Mouse (Mus musculus): ENCODE measurements around the gene Gabarap.

The Gabarap gene

DNA sequence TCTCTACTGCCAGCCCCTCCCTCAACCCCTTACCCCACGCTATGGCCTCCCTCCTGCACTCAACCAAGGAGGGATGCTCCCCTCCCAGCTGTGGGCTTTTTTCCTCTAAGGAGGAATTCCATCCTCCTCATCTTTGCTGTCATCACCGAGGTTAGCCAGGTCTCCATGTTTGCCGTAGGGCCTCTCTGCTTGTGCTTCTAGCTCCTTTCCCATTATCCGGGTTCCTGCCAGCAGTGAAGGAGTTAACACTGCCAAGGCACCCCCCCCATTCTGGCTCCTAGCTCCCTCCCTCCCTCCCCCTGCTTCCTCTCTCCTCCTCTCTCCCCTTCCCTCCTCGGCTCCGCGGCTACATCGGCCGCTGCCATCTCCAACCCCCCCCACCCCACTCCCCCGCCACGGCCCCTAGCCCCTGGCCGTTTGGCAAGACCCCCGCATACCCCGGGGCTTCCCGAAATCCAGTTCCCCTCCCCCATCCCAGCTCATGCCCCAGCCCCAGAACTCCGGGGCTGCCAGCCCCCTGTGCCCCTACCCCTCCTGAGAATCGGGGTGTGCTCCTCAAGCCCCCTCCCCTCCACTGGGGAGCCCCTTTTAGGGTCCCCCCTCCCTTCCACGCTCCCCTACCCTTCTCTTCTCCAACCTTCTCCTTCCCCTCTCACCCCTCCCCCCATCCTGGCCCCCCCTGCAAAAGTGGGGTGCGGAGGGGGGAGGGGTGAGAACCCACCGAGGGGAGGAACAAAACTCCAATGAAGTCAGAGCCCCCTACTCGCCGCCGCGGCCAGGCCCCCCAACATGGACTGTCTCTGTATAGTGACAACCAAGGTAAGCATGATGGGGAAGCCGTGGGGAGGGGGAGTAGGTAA, 27.4 kb downstream of the Gabarap start:
- POLR2A ChIA-PET: interaction anchor here in 3 of 4 experiments (0.5 to 14.9 kb wide), 12 partner anchors 7 to 951 kb away, joined by 3 to 151 read pairs (median 4); partner anchors contain the start of genes Dvl2 (in 2 of the 3), Eif5a (in 1 of the 3), Nup88 (in 1 of the 3) and Phf23 (in 1 of the 3)
- CTCF ChIA-PET: interaction anchor here in 2 of 4 experiments (0.5 to 1.0 kb wide), 2 partner anchors 17 to 93 kb away, joined by 3 to 4 read pairs; no protein-coding TSS in a partner anchor

- ChIA-PET CTCF (interaction anchor here in 1 of 4 experiments (0.7 kb wide), 1 partner anchor 696 kb away, joined by 4 read pairs; the partner anchor contains the start of gene Trappc1), POLR2A (interaction anchor here in 2 of 4 experiments (0.6 to 14.9 kb wide), 8 partner anchors 8 to 272 kb away, joined by 3 to 151 read pairs (median 13); partner anchors contain the start of genes Ctdnep1 (in 2 of the 2), Dvl2 (in 2 of the 2) and Phf23 (in 1 of the 2))
Measured at GRCm38 (mm10) chr11:70019495-70020021, 28.6 kb downstream of the Gabarap start.

- CTCF ChIA-PET: interaction anchor here in 2 of 4 experiments (0.7 to 1.5 kb wide), 6 partner anchors 12 to 696 kb away, joined by 3 to 13 read pairs (median 5); partner anchors contain the start of genes Dvl2 (in 1 of the 2), Slc16a11 (in 1 of the 2) and Trappc1 (in 1 of the 2)
- POLR2A ChIA-PET: interaction anchor here in 2 of 4 experiments (0.6 to 14.9 kb wide), 14 partner anchors 9 to 271 kb away, joined by 3 to 151 read pairs (median 7); partner anchors contain the start of genes Ctdnep1 (in 2 of the 2), Dvl2 (in 2 of the 2), Eif5a (in 1 of the 2) and Elp5 (in 1 of the 2)
Measured at GRCm38 (mm10) chr11:70020022-70020631, 29.2 kb downstream of the Gabarap start.

- CTCF ChIA-PET: interaction anchor here (0.6 to 1.5 kb wide), 22 partner anchors 10 to 411 kb away, joined by 3 to 22 read pairs (median 4); partner anchors contain the start of genes Slc16a11 (in 2 of the 4), Cldn7 (in 1 of the 4), Dvl2 (in 1 of the 4) and Tmem102 (in 1 of the 4)
- POLR2A ChIA-PET: interaction anchor here (0.5 to 14.9 kb wide), 50 partner anchors 8 to 911 kb away, joined by 3 to 151 read pairs (median 4); partner anchors contain the start of genes Ctdnep1 (in 3 of the 4), Dvl2 (in 3 of the 4), Eif5a (in 3 of the 4) and Slc2a4 (in 2 of the 4)
Measured at GRCm38 (mm10) chr11:70020731-70021263, 29.9 kb downstream of the Gabarap start.

- ChIA-PET CTCF (interaction anchor here (0.6 to 1.5 kb wide), 27 partner anchors 11 to 410 kb away, joined by 3 to 22 read pairs (median 4); partner anchors contain the start of genes Slc16a11 (in 2 of the 4), Cldn7 (in 1 of the 4), Dvl2 (in 1 of the 4) and Eif5a (in 1 of the 4)), POLR2A (interaction anchor here (0.5 to 14.9 kb wide), 56 partner anchors 8 to 911 kb away, joined by 3 to 151 read pairs (median 4); partner anchors contain the start of genes Ctdnep1 (in 3 of the 4), Dvl2 (in 3 of the 4), Eif5a (in 3 of the 4) and Slc2a4 (in 2 of the 4))
Measured at GRCm38 (mm10) chr11:70021264-70022132, 30.6 kb downstream of the Gabarap start.

GRCm38 (mm10) chr11:70023481-70024150, 32.7 kb downstream of the Gabarap start:
- POLR2A ChIA-PET: interaction anchor here in 1 of 4 experiments (0.6 kb wide), 1 partner anchor 318 kb away, joined by 4 read pairs; no protein-coding TSS in a partner anchor
- CTCF ChIA-PET: no interaction called here

- ChIA-PET POLR2A (interaction anchor here in 1 of 4 experiments (0.6 kb wide), 1 partner anchor 318 kb away, joined by 4 read pairs; no protein-coding TSS in a partner anchor), CTCF (no interaction called here)
Measured at GRCm38 (mm10) chr11:70024151-70024514, 33.2 kb downstream of the Gabarap start.

GRCm38 (mm10) chr11:70026689-70027088, 35.7 kb downstream of the Gabarap start:
- ChIA-PET CTCF (interaction anchor here in 3 of 4 experiments (0.6 to 1.7 kb wide), 7 partner anchors 17 to 398 kb away, joined by 3 to 6 read pairs (median 4); partner anchors contain the start of gene Dvl2 (in 1 of the 3)), POLR2A (interaction anchor here in 3 of 4 experiments (0.5 to 1.8 kb wide), 17 partner anchors 11 to 704 kb away, joined by 3 to 9 read pairs (median 4); partner anchors contain the start of genes Acadvl (in 2 of the 3), Dvl2 (in 2 of the 3), 0610010K14Rik (in 1 of the 3) and Asgr1 (in 1 of the 3))

DNA sequence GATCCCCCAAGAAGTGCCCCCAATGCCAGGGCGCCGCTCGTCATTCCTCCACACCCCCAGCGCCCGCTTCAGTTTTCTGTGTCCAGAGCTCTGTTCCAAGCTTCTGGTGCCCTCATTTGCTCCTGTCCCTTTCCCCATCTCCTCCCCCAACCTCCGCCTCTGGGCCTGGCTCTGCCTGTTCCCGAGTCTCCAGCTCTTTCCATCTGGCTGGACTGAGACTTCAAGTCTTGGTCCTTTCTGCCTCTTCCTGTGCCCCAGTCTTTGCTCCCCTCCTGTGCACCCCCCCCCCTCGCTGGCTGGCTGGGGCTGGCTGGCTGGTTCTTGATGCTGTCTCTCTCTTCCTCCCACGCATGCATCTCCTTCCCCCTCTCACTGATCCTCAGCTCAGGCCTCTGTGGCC, 36.5 kb downstream of the Gabarap start:
- POLR2A ChIA-PET: interaction anchor here (0.5 to 1.6 kb wide), 15 partner anchors 13 to 328 kb away, joined by 3 to 9 read pairs (median 5); partner anchors contain the start of genes Dvl2 (in 2 of the 4), Asgr1 (in 1 of the 4) and Eif5a (in 1 of the 4)
- CTCF ChIA-PET: interaction anchor here in 3 of 4 experiments (0.6 to 1.7 kb wide), 7 partner anchors 27 to 399 kb away, joined by 3 to 6 read pairs (median 3); partner anchors contain the start of gene Dvl2 (in 1 of the 3)

GRCm38 (mm10) chr11:70028401-70029129, 37.6 kb downstream of the Gabarap start:
- ChIA-PET CTCF (interaction anchor here in 1 of 4 experiments (0.6 kb wide), 1 partner anchor 396 kb away, joined by 3 read pairs; the partner anchor contains the start of gene Fxr2), POLR2A (interaction anchor here in 2 of 4 experiments (0.8 to 1.8 kb wide), 6 partner anchors 12 to 31 kb away, joined by 3 to 8 read pairs (median 3); no protein-coding TSS in a partner anchor)

DNA sequence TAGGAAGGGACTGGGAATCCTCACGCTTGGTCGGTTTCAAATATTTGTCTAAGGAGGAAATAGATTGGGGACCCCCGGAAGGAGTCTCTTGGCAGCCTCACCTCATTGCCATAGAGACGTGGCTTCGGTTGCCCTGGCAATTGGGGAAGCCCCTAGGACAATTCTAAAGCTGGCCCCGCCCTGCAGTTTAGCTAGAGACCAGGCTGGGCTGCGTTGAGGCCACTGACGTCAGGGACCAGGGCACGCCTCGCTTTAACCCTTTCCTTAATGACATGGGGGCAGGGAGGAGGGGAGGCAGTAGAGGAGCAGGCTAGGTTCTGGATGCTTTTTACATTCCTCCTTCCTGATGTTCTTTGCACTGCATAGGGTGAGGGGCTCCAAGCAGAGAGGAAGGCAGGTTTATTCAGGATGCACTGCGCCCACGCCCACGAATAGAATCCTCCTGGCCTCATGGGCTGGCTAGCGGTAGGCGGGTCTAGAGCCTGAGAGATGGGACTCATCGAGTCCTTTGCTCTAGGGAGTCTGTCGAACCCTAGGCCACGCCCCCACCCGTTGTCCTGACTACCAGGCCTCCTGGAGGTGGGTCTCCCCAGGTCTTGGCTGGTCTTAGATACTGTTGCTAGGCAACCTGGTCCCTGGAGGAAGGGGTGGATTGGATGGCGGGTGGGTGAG, 38.3 kb downstream of the Gabarap start:
- CTCF ChIA-PET: interaction anchor here in 2 of 4 experiments (0.5 to 0.6 kb wide), 3 partner anchors 27 to 396 kb away, joined by 3 to 6 read pairs (median 3); partner anchors contain the start of gene Fxr2 (in 1 of the 2)
- POLR2A ChIA-PET: interaction anchor here in 2 of 4 experiments (0.8 to 1.8 kb wide), 7 partner anchors 11 to 191 kb away, joined by 3 to 8 read pairs (median 3); partner anchors contain the start of gene Slc16a13 (in 1 of the 2)

DNA sequence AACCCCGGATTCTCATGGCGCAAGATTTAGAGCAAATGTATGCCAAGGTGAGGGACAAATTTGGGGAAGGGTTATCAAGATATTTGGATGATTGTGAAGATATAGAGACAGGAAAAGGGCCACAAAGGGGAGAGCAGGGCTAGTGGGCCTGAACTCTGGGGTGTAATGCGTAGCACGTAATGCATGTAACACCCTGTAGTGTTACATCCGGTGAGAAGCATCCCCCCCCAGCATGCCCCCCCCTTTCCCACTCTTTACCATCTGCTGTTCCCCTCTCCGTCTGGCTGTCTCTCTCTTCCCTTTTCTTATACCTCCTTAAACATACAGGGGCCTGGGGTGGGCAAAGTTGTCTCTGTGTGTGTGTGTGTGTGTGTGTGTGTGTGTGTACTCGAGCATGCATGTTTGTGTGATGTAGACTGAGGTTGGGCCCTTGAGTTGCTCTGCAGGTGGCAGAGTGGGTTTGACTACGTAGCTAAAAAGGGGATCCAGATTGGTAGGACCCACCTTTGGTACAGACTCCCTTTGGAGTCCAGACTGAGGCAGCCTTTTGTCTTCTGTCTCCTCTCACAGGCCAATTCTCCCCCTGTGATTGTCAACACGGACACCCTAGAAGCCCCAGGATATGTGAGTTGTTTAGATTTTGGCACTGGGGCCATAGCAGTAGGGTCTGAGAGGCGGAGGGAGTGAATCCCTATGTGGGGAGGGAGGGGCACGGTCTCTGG, 39.0 kb downstream of the Gabarap start:
- ChIA-PET POLR2A (interaction anchor here in 3 of 4 experiments (0.7 to 1.8 kb wide), 7 partner anchors 14 to 845 kb away, joined by 3 to 8 read pairs (median 3); partner anchors contain the start of gene Slc16a13 (in 1 of the 3)), CTCF (interaction anchor here in 1 of 4 experiments (0.6 kb wide), 1 partner anchor 171 kb away, joined by 3 read pairs; no protein-coding TSS in a partner anchor)

DNA sequence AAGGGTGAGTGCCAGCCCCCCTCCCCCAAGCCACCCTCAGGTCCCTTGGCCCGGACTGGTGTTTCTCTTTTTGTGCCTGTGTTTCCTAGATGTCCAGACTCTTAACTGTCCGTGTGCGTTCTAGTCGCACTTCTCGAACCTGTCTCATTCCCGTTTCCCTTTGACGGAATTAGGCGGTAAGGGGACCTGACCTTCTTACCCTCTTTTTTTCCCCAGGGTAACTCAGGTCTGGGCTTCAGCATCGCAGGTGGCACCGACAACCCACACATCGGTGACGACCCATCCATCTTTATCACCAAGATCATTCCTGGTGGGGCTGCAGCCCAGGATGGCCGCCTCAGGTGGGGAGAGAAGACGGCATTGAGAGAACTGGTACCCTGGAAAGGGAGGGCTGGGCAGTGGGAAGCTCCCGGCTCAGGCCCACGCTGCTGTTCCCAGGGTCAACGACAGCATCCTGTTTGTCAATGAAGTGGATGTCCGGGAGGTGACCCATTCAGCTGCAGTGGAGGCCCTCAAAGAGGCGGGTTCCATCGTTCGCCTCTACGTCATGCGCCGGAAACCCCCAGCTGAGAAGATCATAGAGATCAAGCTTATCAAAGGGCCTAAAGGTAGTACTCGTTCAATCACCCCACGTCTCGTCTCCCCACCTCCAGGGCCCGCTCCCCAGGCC, 39.8 kb downstream of the Gabarap start:
- ChIA-PET POLR2A (interaction anchor here in 2 of 4 experiments (0.7 to 1.1 kb wide), 4 partner anchors 10 to 846 kb away, joined by 3 to 4 read pairs (median 3); partner anchors contain the start of gene Slc16a13 (in 1 of the 2)), CTCF (interaction anchor here in 1 of 4 experiments (0.6 kb wide), 1 partner anchor 24 kb away, joined by 5 read pairs; no protein-coding TSS in a partner anchor)
